Mouse (Mus musculus) cerebellum, adult 2 months (tissue): ENCODE measurements at regions not wholly inside any gene's neighbourhood (a gene's known extent, or its start where the extent isn't known, plus 50 kb on each side); places are given as distances from the start of the nearest gene placed in this dataset.

Experiments
- CTCF ChIP-seq: fragments of 200-500 bp; IDR thresholded peaks from 2 replicates; pipeline ENCODE4 v1.5.1; 2011; ENCODE audit warnings: low read depth, mild to moderate bottlenecking, control low read depth, low read length, moderate library complexity, borderline replicate concordance; ENCODE audit not compliant: insufficient read depth
- POLR2A ChIP-seq: fragments of 200-500 bp; IDR thresholded peaks from 2 replicates; pipeline ENCODE4 v1.6.1; 2011; ENCODE audit warnings: low read length, control low read depth, borderline replicate concordance; ENCODE audit not compliant: insufficient read depth

DNA sequence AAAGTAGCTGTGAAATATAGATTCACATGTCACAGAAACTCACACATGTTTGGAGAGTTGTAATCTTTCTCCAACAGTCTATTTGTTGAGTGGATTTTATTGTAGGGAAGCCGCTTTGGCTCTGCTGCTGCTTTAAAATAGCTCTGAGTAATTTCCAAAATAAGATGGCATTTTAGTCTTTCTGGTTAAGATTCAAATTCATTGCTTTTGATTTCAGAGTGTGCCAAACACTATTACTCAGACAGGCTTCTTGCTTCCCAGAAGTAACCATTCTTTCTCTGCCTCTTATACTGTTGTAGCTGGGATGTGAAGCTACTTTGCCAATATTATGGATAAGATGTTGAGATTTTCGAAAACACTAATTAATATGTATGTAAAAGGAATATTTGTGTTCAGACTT is 134.6 kb upstream of the Sdr16c6 start:
- TF ChIP-seq CTCF (no peak), POLR2A (no peak)
